Mouse (Mus musculus) stomach, postnatal 0 days (tissue): ENCODE measurements at regions not wholly inside any gene's neighbourhood (a gene's known extent, or its start where the extent isn't known, plus 50 kb on each side); places are given as distances from the start of the nearest gene placed in this dataset.

Source experiments
- CTCF ChIP-seq: IDR thresholded peaks from 2 replicates; pipeline ENCODE4 v1.5.1; 2016; ENCODE audit warnings: antibody characterized with exemption, low read depth, mild to moderate bottlenecking, moderate library complexity
- EP300 ChIP-seq: optimal IDR thresholded peaks from 2 replicates; pipeline ENCODE3; 2016; ENCODE audit warnings: antibody characterized with exemption

DNA sequence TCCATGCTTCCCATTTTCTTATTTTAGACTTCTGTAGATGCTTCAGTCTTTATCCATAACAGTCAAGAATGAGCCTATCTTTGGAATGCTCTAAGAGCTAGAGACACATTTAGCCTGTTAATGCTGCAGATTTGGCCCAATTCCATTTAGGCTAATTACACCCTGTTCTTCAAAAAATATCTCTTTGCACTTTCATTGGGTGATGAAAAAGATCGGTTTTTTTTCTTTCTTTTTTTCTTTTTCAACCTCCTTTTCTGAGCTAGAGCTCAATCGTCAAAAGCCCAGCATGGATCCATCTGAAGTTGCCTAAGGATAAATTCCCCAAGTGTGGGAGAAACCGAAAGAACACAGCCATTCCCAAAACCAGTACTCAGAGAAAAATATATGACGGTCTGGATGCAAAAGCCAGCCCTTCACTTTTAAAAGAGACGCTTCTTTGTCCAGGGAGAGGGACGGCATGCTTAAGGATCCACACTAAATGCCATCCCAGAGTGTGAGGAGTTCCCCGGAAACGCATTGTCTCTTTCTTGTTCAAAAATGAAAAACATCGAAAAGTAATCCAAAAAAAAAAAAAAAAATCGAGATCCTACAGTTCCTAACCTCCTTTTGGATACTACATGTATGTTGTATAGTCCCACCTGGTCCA is 314.3 kb upstream of the Cxadr start:
- TF ChIP-seq CTCF (no peak), EP300 (no peak)
